Mouse (Mus musculus): ENCODE results near the gene Pou2f1.

Pou2f1 gene

GRCm38 (mm10) chr1:166002520-166003155 lies at the start of gene Pou2f1:
TSS of gene Pou2f1 (minus strand) at chr1:166002678.
- peak; percentile 100 for DNase-seq (ENCODE audit: extremely low read depth, insufficient read length, low spot score)

DNA sequence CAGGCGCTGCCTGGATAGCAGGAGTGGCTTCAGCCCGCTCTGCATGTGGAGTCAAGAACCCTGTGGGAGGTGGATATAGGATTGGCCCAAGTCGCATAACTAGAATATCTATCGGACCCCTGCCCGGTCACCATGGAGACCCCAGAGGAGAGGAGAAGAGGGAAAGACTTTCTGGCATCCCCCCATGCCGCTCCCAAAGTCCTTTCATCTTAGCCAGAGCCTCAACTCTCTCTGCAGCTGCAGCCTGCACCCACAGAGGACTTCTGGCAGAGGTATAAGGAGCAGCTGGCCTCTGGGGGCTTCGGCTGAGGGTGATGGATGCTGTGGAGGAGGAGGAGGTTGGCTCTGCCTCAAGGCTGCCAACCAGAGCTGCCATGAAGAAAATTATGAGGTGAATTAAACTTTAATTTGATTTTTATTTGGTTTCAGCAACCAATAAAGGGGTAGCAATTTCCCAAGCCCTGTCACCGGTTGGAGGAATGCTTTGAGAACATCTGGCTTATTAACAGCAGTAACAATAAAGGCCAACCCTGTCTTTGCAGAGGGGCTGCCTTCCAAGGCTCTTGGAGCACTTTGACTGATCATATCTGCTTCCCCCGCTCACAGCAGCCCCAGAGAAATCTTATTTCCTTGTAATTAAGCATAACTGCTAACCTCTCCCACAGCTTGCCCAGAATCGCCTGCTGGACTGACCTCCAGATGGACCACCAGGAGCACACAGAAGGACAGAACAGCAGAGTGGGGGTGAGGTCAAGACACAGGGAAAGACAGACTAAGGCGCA lies 46.8 kb upstream of the Pou2f1 start:
- no peak for DNase-seq (ENCODE audit: extremely low read depth, insufficient read length, low spot score)

GRCm38 (mm10) chr1:166048230-166048911 lies 45.9 kb upstream of the Pou2f1 start:
- DNase-seq (ENCODE audit: extremely low read depth, insufficient read length, low spot score): no peak

GRCm38 (mm10) chr1:166047505-166048170 lies 45.2 kb upstream of the Pou2f1 start:
- DNase-seq (ENCODE audit: extremely low read depth, insufficient read length, low spot score): no peak

DNA sequence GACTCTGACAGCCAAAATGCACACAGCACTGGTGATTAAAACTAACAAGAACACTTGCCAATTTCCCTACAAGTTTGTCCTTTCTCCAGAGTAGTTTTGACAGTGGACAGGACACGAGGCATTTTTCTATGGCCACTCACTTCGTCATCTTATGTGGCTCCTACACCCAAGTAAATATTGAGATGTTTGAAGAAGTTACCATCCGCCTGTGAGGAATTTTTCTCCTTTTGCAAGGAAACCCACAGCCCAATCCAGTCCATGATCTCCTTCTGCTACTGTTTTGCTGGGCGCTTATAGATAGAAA lies 43.4 kb upstream of the Pou2f1 start:
- DNase-seq (ENCODE audit: extremely low read depth, insufficient read length, low spot score): no peak

- DNase-seq (ENCODE audit: extremely low read depth, insufficient read length, low spot score): peak; percentile 57
Observed at GRCm38 (mm10) chr1:166045060-166045893, 42.8 kb upstream of the Pou2f1 start.

- DNase-seq (ENCODE audit: extremely low read depth, insufficient read length, low spot score): peak; percentile 77
Observed at GRCm38 (mm10) chr1:166043451-166044149, 41.1 kb upstream of the Pou2f1 start.

DNA sequence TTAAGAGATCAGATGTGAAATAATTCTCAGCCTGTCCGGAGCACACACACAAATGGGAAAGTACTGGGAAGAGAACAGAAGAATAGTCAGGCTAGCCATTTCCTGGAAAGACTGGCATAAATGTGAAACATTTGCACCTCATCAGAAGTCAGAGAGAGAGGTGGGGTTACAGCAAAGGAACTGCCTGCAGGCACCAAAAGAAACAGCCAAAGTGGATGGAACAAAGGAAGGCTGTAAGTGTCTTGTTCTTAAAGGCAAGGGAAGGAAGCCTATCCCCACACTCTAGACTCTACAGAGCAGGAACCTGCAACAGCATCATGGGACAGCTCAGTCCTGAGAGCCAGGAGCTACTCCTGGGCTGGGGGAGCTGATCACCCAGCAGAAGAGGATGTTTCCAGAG lies 39.0 kb upstream of the Pou2f1 start:
- no peak for DNase-seq (ENCODE audit: extremely low read depth, insufficient read length, low spot score)

GRCm38 (mm10) chr1:166038731-166039332 lies 36.4 kb upstream of the Pou2f1 start:
- no peak for DNase-seq (ENCODE audit: extremely low read depth, insufficient read length, low spot score)

- DNase-seq (ENCODE audit: extremely low read depth, insufficient read length, low spot score): no peak
Observed at GRCm38 (mm10) chr1:166035045-166035444, 32.6 kb upstream of the Pou2f1 start.

DNA sequence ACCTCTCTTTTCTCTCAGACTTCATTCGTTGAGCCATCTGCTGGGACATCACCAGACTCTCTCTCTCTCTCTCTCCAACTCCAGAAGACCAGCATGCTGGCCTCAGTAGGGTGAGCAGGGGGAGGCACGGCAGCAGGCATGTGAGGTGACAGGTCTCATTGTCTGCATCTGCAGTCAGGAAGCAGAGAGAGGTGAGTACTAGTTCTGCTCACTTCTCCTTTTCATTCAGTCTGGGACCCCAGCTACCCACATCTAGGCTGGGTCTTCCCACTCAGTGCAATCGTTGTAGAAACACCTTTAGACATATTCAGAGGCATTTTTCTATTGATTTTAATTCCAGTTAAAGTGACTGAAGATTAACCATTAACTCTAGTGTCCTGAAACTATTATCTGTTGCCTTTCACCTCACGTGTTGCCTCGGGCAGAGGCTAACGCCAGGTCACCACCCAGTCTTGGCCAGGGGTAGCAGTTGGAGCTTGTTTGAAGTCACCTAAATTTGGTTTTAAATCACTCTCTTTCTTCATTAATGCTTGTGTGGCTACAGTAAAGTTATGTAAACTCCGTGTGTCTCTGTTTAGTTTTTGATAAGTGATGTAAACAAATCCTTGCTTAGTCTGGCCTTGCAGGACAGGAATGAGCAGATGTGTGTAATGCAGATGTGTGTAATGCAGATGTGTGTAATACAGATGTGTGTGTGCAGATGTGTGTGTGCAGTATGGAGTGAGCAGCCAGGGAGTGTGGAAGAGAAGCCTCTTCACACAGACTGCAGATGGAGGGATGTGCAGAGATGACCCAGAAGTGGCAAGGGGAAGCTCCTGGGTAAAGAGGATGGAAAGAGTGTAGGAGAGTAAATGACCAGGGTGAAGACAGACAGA lies 29.4 kb upstream of the Pou2f1 start:
- DNase-seq (ENCODE audit: extremely low read depth, insufficient read length, low spot score): no peak

DNA sequence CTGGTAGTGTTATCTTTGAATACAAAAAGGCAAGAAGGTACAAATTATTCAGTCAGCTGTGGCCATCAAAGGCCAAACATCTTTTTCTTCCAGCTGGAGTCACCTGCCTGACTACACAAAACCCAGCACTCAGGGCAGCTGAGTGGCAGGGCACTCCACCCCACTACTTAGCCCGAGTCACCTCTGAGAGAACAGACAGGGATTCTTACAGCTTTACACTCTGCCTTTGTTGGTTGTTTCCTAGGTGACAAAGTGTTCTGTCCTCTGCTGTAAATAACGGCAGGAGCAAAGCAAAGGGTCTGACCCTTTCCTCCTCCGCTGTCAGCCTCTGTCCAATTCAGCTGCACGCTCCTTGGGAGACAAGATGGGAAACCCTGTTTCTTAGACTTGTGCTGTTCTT lies 21.5 kb upstream of the Pou2f1 start:
- no peak for DNase-seq (ENCODE audit: extremely low read depth, insufficient read length, low spot score)

DNA sequence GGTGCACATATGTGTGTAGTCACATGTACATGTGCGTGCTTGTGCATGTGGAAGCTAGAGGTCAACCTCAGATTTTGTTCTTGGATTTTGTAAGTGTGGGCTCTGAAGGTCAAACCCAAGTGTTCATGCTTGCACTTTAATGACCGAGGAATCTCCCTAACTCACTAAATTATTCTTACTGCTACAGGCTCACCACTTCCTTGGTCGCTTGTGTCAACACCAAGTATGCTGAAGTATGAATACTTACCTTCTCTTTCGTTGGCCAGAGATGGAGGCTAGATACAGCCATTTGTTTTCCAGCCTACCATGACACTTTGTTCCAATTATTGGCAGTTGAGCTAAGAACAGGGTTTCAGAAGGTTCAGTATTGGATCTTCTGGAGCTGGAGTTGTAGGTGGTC lies 14.7 kb upstream of the Pou2f1 start:
- no peak for DNase-seq (ENCODE audit: extremely low read depth, insufficient read length, low spot score)

DNA sequence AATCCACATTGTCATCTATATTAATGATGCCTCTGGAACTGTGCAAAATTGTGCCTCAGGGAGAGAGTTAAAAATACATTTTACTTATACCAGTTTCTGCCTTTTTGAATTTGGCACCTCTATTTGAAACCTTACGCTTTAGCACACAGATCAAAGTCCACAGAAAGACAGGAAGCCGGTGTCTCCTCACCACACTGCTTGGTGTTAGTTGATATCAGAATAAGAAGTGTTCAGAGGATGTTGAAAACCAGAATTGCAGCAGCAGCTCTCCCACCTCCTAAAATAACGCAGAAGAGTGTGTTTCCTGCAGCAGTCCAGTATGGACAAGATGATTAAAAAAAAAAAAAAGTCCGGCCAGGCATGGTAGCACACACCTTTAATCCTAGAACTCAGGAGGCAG lies 13.8 kb upstream of the Pou2f1 start:
- no peak for DNase-seq (ENCODE audit: extremely low read depth, insufficient read length, low spot score)

DNA sequence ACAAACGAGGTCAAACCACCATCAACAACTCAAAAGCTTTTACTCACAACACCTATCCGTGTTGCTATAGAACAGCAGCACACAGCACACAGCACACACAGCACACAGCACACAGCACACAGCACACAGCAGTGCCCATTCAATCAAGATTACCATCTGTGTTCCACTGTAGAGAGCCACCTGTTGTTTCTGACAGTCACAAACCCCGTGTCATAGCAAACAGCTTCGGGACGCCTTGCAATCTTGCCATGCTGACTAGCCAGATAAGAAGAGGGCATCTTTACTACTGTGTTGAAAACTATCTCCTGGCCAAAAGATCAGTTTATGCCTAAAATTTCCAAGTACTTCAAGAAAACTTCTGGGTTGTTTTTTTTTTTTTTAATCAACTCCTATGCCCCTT lies 12.1 kb upstream of the Pou2f1 start:
- DNase-seq (ENCODE audit: extremely low read depth, insufficient read length, low spot score): no peak

DNA sequence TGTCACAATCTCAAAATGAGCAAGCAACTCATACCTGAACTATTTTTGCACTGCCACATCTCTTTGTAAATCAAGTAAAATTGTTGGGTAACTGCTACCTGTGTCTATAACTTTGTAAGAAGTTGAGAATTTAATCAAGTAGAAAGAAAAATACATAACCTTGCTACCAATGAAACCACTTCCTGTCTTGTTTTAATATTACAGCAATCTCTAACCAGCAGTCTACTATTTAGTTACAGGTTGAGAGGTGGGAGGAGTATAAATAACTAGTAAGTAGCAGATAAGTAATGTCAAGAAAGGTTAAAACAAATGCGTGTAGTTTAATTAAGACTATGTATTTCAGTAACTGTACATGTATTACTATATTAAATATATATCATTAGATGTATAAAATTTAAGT lies 7.6 kb upstream of the Pou2f1 start:
- DNase-seq (ENCODE audit: extremely low read depth, insufficient read length, low spot score): no peak

GRCm38 (mm10) chr1:166008634-166009350 lies 6.3 kb upstream of the Pou2f1 start:
- peak; percentile 27 for DNase-seq (ENCODE audit: extremely low read depth, insufficient read length, low spot score)

- no peak for DNase-seq (ENCODE audit: extremely low read depth, insufficient read length, low spot score)
Observed at GRCm38 (mm10) chr1:166007026-166007425, 4.5 kb upstream of the Pou2f1 start.

Data from 3134 (cell line).